Mouse (Mus musculus) thymus, adult 2 months (tissue): ENCODE data around the gene Pramef8. TPM values are rescaled to one million over a fixed set of nuclear protein-coding genes. Genes with fewer than 3 reads are reported as not detected.

Source experiments
- DNase-seq: peaks from one replicate; pipeline ENCODE4 v3.0.0; 2021
- H3K27ac ChIP-seq: fragments of 200-500 bp; 2 replicates; pipeline ENCODE4 v1.5.1; 2012; ENCODE audit warnings: low read length, control low read depth; ENCODE audit not compliant: control insufficient read depth, insufficient read depth
- H3K27me3 ChIP-seq: fragments of 200-500 bp; 2 replicates; pipeline ENCODE4 v1.6.1; 2012; ENCODE audit warnings: mild to moderate bottlenecking, low read length, moderate library complexity, mixed read lengths; ENCODE audit not compliant: control insufficient read depth, insufficient read depth
- H3K36me3 ChIP-seq: fragments of 200-500 bp; 2 replicates; pipeline ENCODE4 v1.6.1; 2012; ENCODE audit warnings: mild to moderate bottlenecking, low read length, moderate library complexity; ENCODE audit not compliant: control insufficient read depth, insufficient read depth
- H3K4me1 ChIP-seq: fragments of 200-500 bp; replicated peaks from 2 replicates; pipeline ENCODE4 v1.6.1; 2012; ENCODE audit warnings: low read length; ENCODE audit not compliant: control insufficient read depth, insufficient read depth
- H3K4me3 ChIP-seq: fragments of 200-500 bp; 2 replicates; pipeline ENCODE4 v1.5.1; 2012; ENCODE audit warnings: mild to moderate bottlenecking, low read length, control low read depth, moderate library complexity; ENCODE audit not compliant: control insufficient read depth, insufficient read depth
- CTCF ChIP-seq: fragments of 200-500 bp; IDR thresholded peaks from 2 replicates; pipeline ENCODE4 v1.5.1; 2012; ENCODE audit warnings: mild to moderate bottlenecking, control low read depth, low read length, moderate library complexity, borderline replicate concordance; ENCODE audit not compliant: control insufficient read depth, poor library complexity, insufficient read depth; ENCODE audit errors: extremely low read depth
- POLR2A ChIP-seq: fragments of 200-500 bp; IDR thresholded peaks from 2 replicates; pipeline ENCODE4 v1.6.1; 2012; ENCODE audit warnings: mild to moderate bottlenecking, low read length, control low read depth, moderate library complexity; ENCODE audit not compliant: control insufficient read depth, poor library complexity, insufficient read depth; ENCODE audit errors: extremely low read depth
- WGBS: fragments of 180-500 bp; shearing (Covaris S2); methylation state at CpG from one replicate; pipeline ENCODE4 v1.1.7; 2018; 5-methylcytosine and 5-hydroxymethylcytosine counted together
- polyA plus RNA-seq: library from polyadenylated mRNA; depleted of rRNA; stranded (reverse); fragments of >200 nt; gene quantifications from 2 replicates; pipeline ENCODE4 v1.2.3, GENCODE M21; 2012; rRNA removed

Gene Pramef8
- polyA plus RNA-seq = 13.6 and 14.2 TPM in 2 replicates

GRCm38 (mm10) chr4:143412219-143413092 lies at the start of gene Pramef8:
Pramef8 (plus strand) TSS chr4:143412426.
- H3K27me3 ChIP-seq = no peaks in the 10 kb centered on the region
- under 1% methylated on average over 50 of the region's 50 CpGs for WGBS
- no peak for TF ChIP-seq POLR2A
- TF ChIP-seq CTCF = no peak

GRCm38 (mm10) chr4:143366415-143367041 lies 45.7 kb upstream of the Pramef8 start:
- no peak overlapping the region for H3K4me3 ChIP-seq
- TF ChIP-seq CTCF = no peak
- no peak for TF ChIP-seq POLR2A
- no peaks in the 10 kb centered on the region for H3K4me1 ChIP-seq
- no peak for DNase-seq
- H3K36me3 ChIP-seq = no peaks in the 10 kb centered on the region
- no peak overlapping the region for H3K27ac ChIP-seq
- 82% methylated on average over 15 of the region's 15 CpGs for WGBS
- H3K27me3 ChIP-seq = no peaks in the 10 kb centered on the region

More at GRCm38 (mm10) chr4:143412219-143413092, at the start of gene Pramef8:
- H3K27ac ChIP-seq = peak within 1 kb of the TSS; percentile 91
- H3K4me1 ChIP-seq = peaks cover 4% of the 10 kb centered on the region
- DNase-seq = peak; percentile 86
- H3K36me3 ChIP-seq = peaks cover 8% of the 10 kb centered on the region
- H3K4me3 ChIP-seq = peak within 1 kb of the TSS; percentile 80

GRCm38 (mm10) chr4:143379480-143379879 lies 32.7 kb upstream of the Pramef8 start:
- TF ChIP-seq CTCF (no peak), POLR2A (no peak)
- H3K27ac ChIP-seq = no peak overlapping the region
- no peaks in the 10 kb centered on the region for H3K4me1 ChIP-seq
- H3K27me3 ChIP-seq = no peaks in the 10 kb centered on the region
- H3K36me3 ChIP-seq = no peaks in the 10 kb centered on the region
- 61% methylated on average over 7 of the region's 7 CpGs for WGBS
- no peak overlapping the region for H3K4me3 ChIP-seq
- DNase-seq = no peak

DNA sequence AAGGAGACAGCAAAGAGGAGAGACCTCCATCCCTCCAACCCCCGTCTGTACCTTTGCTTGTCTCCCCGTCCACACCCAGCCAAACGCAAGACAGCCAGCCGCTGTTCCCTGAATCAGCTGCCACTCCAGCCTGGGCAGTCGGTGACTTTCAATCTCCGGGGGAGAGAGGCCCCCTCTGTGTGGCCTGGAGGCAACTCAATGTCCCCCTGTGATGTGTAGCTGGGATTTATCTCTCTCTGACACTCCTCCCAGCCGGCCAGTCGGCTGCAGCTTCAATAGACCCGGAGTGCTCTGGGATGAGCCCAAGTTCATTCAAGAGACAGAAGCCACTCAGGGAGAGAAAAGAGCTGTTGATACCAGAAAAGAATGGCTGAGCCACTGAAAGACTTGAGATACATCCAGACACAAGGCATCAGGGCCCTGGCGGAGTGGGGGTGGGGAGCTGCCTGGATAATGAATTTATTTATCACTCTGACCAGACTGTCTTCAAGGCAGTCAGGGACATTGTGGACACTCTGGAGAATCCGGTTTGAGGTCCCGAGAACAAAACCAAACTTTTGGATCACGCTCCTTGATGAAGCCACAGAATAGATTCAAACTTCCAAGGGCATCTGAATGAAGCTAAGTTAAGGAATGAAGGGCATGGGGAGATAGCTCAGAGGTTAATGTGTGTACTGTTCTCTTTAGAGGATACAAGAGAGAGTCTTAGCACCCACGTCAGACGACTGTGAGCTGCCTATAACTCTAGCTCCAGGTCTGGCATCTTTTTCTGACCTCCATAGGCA lies 32.1 kb upstream of the Pramef8 start:
- no peak overlapping the region for H3K4me3 ChIP-seq
- no peak overlapping the region for H3K27ac ChIP-seq
- no peaks in the 10 kb centered on the region for H3K36me3 ChIP-seq
- no peak for DNase-seq
- TF ChIP-seq POLR2A = no peak
- no peak for TF ChIP-seq CTCF
- no peaks in the 10 kb centered on the region for H3K27me3 ChIP-seq
- H3K4me1 ChIP-seq = no peaks in the 10 kb centered on the region
- 51% methylated on average over 15 of the region's 15 CpGs for WGBS

- Histone ChIP-seq H3K27ac (no peak overlapping the region), H3K36me3 (no peaks in the 10 kb centered on the region), H3K27me3 (no peaks in the 10 kb centered on the region), H3K4me3 (no peak overlapping the region), H3K4me1 (no peaks in the 10 kb centered on the region)
- WGBS = under 1% methylated on average over 5 of the region's 5 CpGs
- DNase-seq = peak; percentile 10
- no peak for TF ChIP-seq CTCF
- no peak for TF ChIP-seq POLR2A
Observed at GRCm38 (mm10) chr4:143380716-143381004, 31.6 kb upstream of the Pramef8 start.

GRCm38 (mm10) chr4:143382163-143382562 lies 30.1 kb upstream of the Pramef8 start:
- TF ChIP-seq CTCF (no peak), POLR2A (no peak)
- Histone ChIP-seq H3K36me3 (no peaks in the 10 kb centered on the region), H3K27me3 (no peaks in the 10 kb centered on the region), H3K4me3 (no peak overlapping the region), H3K27ac (no peak overlapping the region), H3K4me1 (no peaks in the 10 kb centered on the region)
- no peak for DNase-seq
- WGBS = 85% methylated on average over 3 of the region's 3 CpGs
